Mouse (Mus musculus) CD4-positive, CD25-positive, alpha-beta regulatory T cell (primary cell): ENCODE data around the gene Ror2. TPM values are rescaled to one million over a fixed set of nuclear protein-coding genes. Genes with fewer than 3 reads are reported as not detected.

Experiments used
- polyA plus RNA-seq: library from polyadenylated mRNA; unstranded; fragments of 100-300 nt; shearing (Covaris generic); gene quantifications from one replicate; pipeline ENCODE4 v1.2.1, GENCODE M21; 2017

Ror2 gene
- not detected for polyA plus RNA-seq

GRCm38 (mm10) chr13:53285756-53286361, at the start of gene Ror2:
Gene Ror2 (minus strand): TSS chr13:53286124.

Other genes with a start within 250 kb of the Ror2 start
- 43.7 TPM for gene Sptlc1, start 91.3 kb upstream of the Ror2 start, polyA plus RNA-seq
- gene Msx2, start 186.9 kb upstream of the Ror2 start, polyA plus RNA-seq = not detected